Mouse (Mus musculus): ENCODE results near the gene Hsh2d. TPM values are rescaled to one million over a fixed set of nuclear protein-coding genes. Genes with fewer than 3 reads are reported as not detected.
A peak's percentile ranks its signal among the peaks of the same experiment; 100 is the strongest.

Gene Hsh2d
- not detected for total RNA-seq (2022)

- no peak for DNase-seq (ENCODE audit: low spot score)
Measured at GRCm38 (mm10) chr8:72189417-72190214, at the start of gene Hsh2d. Gene Hsh2d, plus strand, starts transcription at chr8:72189638.

GRCm38 (mm10) chr8:72143256-72143824 lies 46.1 kb upstream of the Hsh2d start:
- no peak for DNase-seq (ENCODE audit: low spot score)

- DNase-seq (ENCODE audit: low spot score) = no peak
Measured at GRCm38 (mm10) chr8:72144345-72144975, 45.0 kb upstream of the Hsh2d start.

- no peak for DNase-seq (ENCODE audit: low spot score)
Measured at GRCm38 (mm10) chr8:72145511-72145910, 43.9 kb upstream of the Hsh2d start.

GRCm38 (mm10) chr8:72146056-72146455 lies 43.4 kb upstream of the Hsh2d start:
- no peak for DNase-seq (ENCODE audit: low spot score)

GRCm38 (mm10) chr8:72146556-72146955 lies 42.9 kb upstream of the Hsh2d start:
- no peak for DNase-seq (ENCODE audit: low spot score)

- no peak for DNase-seq (ENCODE audit: low spot score)
Measured at GRCm38 (mm10) chr8:72147266-72147665, 42.2 kb upstream of the Hsh2d start.

- DNase-seq (ENCODE audit: low spot score) = no peak
Measured at GRCm38 (mm10) chr8:72149056-72149455, 40.4 kb upstream of the Hsh2d start.

- no peak for DNase-seq (ENCODE audit: low spot score)
Measured at GRCm38 (mm10) chr8:72151418-72152078, 37.9 kb upstream of the Hsh2d start.

GRCm38 (mm10) chr8:72153382-72153781 lies 36.1 kb upstream of the Hsh2d start:
- no peak for DNase-seq (ENCODE audit: low spot score)

- no peak for DNase-seq (ENCODE audit: low spot score)
Measured at GRCm38 (mm10) chr8:72158096-72158495, 31.3 kb upstream of the Hsh2d start.

- no peak for DNase-seq (ENCODE audit: low spot score)
Measured at GRCm38 (mm10) chr8:72158726-72159125, 30.7 kb upstream of the Hsh2d start.

- no peak for DNase-seq (ENCODE audit: low spot score)
Measured at GRCm38 (mm10) chr8:72160007-72160406, 29.4 kb upstream of the Hsh2d start.

GRCm38 (mm10) chr8:72160707-72161697 lies 28.4 kb upstream of the Hsh2d start, which contains the start of gene Rab8a:
Gene Rab8a, plus strand, starts transcription at chr8:72161200.
- peak; percentile 100 for DNase-seq (ENCODE audit: low spot score)

- no peak for DNase-seq (ENCODE audit: low spot score)
Measured at GRCm38 (mm10) chr8:72162821-72163220, 26.6 kb upstream of the Hsh2d start.

GRCm38 (mm10) chr8:72169098-72169668 lies 20.3 kb upstream of the Hsh2d start:
- DNase-seq (ENCODE audit: low spot score) = no peak

GRCm38 (mm10) chr8:72169681-72170249 lies 19.7 kb upstream of the Hsh2d start:
- no peak for DNase-seq (ENCODE audit: low spot score)

GRCm38 (mm10) chr8:72177346-72177925 lies 12.0 kb upstream of the Hsh2d start:
- DNase-seq (ENCODE audit: low spot score) = peak; percentile 79

GRCm38 (mm10) chr8:72183554-72184202 lies 5.8 kb upstream of the Hsh2d start:
- DNase-seq (ENCODE audit: low spot score) = no peak

Measured in heart, adult 8-10 months (tissue).